Mouse (Mus musculus): Measurements from ENCODE around the gene Ptn.
"Not testable (repeated sequence)": the region's sequence is repeated elsewhere in the genome, so short reads cannot be mapped to it uniquely, and the experiment has no call there.

Gene Ptn

GRCm38 (mm10) chr6:36752887-36753286, 57.1 kb downstream of the Ptn start:
- no peak for DNase-seq

GRCm38 (mm10) chr6:36739811-36740210, 70.2 kb downstream of the Ptn start:
- no peak for DNase-seq

- DNase-seq, result no peak
Observed at GRCm38 (mm10) chr6:36736763-36737162, 73.3 kb downstream of the Ptn start.

- not testable (repeated sequence) for DNase-seq
Observed at GRCm38 (mm10) chr6:36735622-36736021, 74.4 kb downstream of the Ptn start.

- not testable (repeated sequence) for DNase-seq
Observed at GRCm38 (mm10) chr6:36729811-36730210, 80.2 kb downstream of the Ptn start.

- DNase-seq, result no peak
Observed at GRCm38 (mm10) chr6:36728079-36728478, 81.9 kb downstream of the Ptn start.

- no peak for DNase-seq
Observed at GRCm38 (mm10) chr6:36725509-36726160, 84.4 kb downstream of the Ptn start.

- DNase-seq, result no peak
Observed at GRCm38 (mm10) chr6:36722769-36723549, 87.1 kb downstream of the Ptn start.

- no peak for DNase-seq
Observed at GRCm38 (mm10) chr6:36713329-36713728, 96.7 kb downstream of the Ptn start.

- DNase-seq, result no peak
Observed at GRCm38 (mm10) chr6:36695481-36695880, 114.5 kb downstream of the Ptn start.

GRCm38 (mm10) chr6:36691497-36691896, 118.5 kb downstream of the Ptn start:
- no peak for DNase-seq

- DNase-seq, result no peak
Observed at GRCm38 (mm10) chr6:36690941-36691340, 119.1 kb downstream of the Ptn start.

GRCm38 (mm10) chr6:36676710-36677691, 133.0 kb downstream of the Ptn start:
- no peak for DNase-seq

GRCm38 (mm10) chr6:36672399-36673221, 137.4 kb downstream of the Ptn start:
- no peak for DNase-seq

GRCm38 (mm10) chr6:36671274-36671673, 138.7 kb downstream of the Ptn start:
- no peak for DNase-seq

Measured in thymus, postnatal 25 days (tissue).